Mouse (Mus musculus): ENCODE data around the gene Nudt21. TPM values are rescaled to one million over a fixed set of nuclear protein-coding genes. Genes with fewer than 3 reads are reported as not detected.

The Nudt21 gene
- total RNA-seq, 2 experiments from 2014 or later: 61.4 to 63.6 TPM

Other genes starting within 250 kb of the Nudt21 start
- 10 to 100 TPM; 51.9 to 69.8 TPM for gene Gnao1, start 227.1 kb downstream of the Nudt21 start, total RNA-seq (2021)
- 100 to 1,000 TPM; 142 to 152 TPM for gene Amfr, start 24.2 kb downstream of the Nudt21 start, total RNA-seq (2021)
- gene Ogfod1, start 167 bp upstream of the Nudt21 start, total RNA-seq (2021): 10 to 100 TPM; 12.1 to 14.8 TPM
- 10 to 100 TPM; 29.4 to 29.6 TPM for gene Bbs2, start 61.9 kb upstream of the Nudt21 start, total RNA-seq (2021)
- not detected for gene Mt4, start 100.2 kb upstream of the Nudt21 start, total RNA-seq (2021)
- 1 to 10 TPM; 6.5 to 6.9 TPM for gene Mt3, start 115.6 kb upstream of the Nudt21 start, total RNA-seq (2021)
- gene Mt2, start 135.6 kb upstream of the Nudt21 start, total RNA-seq (2021): 100 to 1,000 TPM; 179 to 183 TPM
- 100 to 1,000 TPM; 241 to 243 TPM for gene Mt1, start 142.1 kb upstream of the Nudt21 start, total RNA-seq (2021)
- 10 to 100 TPM; 33.3 to 33.8 TPM for gene Nup93, start 177.5 kb upstream of the Nudt21 start, total RNA-seq (2021)

Measured in adrenal gland, postnatal 4 days (tissue).